Mouse (Mus musculus): ENCODE results near the gene Gm42517. TPM values are rescaled to one million over a fixed set of nuclear protein-coding genes. Genes with fewer than 3 reads are reported as not detected.

Gm42517 gene
- 1.1 and 3.2 TPM in 2 replicates for polyA plus RNA-seq (2012)

DNA sequence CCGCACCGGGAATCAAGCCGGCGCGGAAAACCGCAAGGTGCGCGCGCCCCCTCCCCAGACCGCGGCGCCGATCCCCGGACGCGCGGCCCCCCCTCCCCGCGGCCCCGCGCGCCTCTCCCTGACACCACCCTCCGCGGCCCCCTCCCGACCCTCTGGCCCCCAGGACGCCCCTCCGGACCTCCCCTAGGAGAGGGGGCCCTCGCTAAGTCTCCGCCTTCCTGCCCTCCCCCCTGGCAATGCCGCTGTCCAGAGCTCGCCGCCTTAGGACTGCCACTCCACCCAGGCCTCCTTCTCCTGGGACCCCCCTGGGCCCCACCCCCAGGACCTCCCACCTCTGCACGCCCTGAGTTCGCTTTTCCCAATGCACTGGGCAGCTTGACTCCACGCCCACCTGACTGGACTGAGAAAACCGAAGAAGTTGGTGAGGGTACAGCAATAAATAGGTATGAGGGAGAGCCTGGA, at the start of gene Gm42517:
TSS of gene Gm42517 (minus strand) at position 52 of the 462 bp plus-strand sequence.

DNA sequence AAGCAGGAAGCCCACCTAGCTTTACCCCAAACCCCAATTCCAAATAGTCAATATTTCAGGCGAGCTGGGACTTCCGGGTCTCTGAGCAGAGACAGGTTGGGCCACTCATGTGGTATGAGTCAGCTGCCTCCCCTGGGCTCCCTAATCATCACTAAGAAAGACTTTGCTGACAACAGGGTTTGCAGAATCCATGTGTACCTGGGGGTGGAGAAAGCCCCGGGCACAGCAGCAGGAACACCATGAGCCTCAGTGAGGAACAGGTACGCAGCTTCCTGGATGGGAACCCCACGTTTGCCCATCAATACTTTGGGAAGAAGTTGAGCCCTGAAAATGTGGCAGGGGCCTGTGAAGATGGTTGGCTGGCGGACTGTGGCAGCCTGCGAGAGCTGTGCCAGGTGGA, 20.5 kb upstream of the Gm42517 start, which contains the start of gene Pde6b:
TSS of gene Pde6b (plus strand) at position 191 of the 400 bp plus-strand sequence.

Other genes starting within 250 kb of the Gm42517 start
- 82.3 and 91.3 TPM in 2 replicates for gene Tmed5, start 235.3 kb downstream of the Gm42517 start, polyA plus RNA-seq (2012)
- 0.87 and 1.2 TPM in 2 replicates for gene Ccdc18, start 235.0 kb downstream of the Gm42517 start, polyA plus RNA-seq (2012)
- 30.9 and 34.9 TPM in 2 replicates for gene Dr1, start 99.0 kb downstream of the Gm42517 start, polyA plus RNA-seq (2012)
- gene Pigg, start 55.3 kb downstream of the Gm42517 start, polyA plus RNA-seq (2012), result 0.70 and 0.74 TPM in 2 replicates
- not detected in 2 replicates for gene Pde6b, start 20.5 kb upstream of the Gm42517 start, polyA plus RNA-seq (2012)
- 67.1 and 69.6 TPM in 2 replicates for gene Atp5k, start 66.5 kb upstream of the Gm42517 start, polyA plus RNA-seq (2012)
- 0.47 and 0.74 TPM in 2 replicates for gene Mfsd7a, start 81.0 kb upstream of the Gm42517 start, polyA plus RNA-seq (2012)
- 14.4 and 17.1 TPM in 2 replicates for gene Pcgf3, start 93.3 kb upstream of the Gm42517 start, polyA plus RNA-seq (2012)
- gene Cplx1, start 182.1 kb upstream of the Gm42517 start, polyA plus RNA-seq (2012), result 0.05 and 0.08 TPM in 2 replicates

Data from megakaryocyte-erythroid progenitor cell, adult 5 weeks (primary cell).